Mouse (Mus musculus) spleen, postnatal 10 days (tissue): ENCODE data around the gene Cdc25b.

ENCODE experiments used
- DNase-seq, 2 experiments: peaks; one replicate each; pipeline ENCODE4 v3.0.0; 2021 to 2022; ENCODE audit warnings: low spot score in 2 of 2

The Cdc25b gene

GRCm38 (mm10) chr2:131190344-131191004 is 3.7 kb downstream of the Cdc25b start:
- DNase-seq, result peak in 1 of 2 experiments; percentile 69

GRCm38 (mm10) chr2:131191005-131191390 is 4.2 kb downstream of the Cdc25b start:
- DNase-seq, result no peak

GRCm38 (mm10) chr2:131196606-131197316 is 10.0 kb downstream of the Cdc25b start:
- no peak for DNase-seq

GRCm38 (mm10) chr2:131200710-131201109 is 14.0 kb downstream of the Cdc25b start:
- no peak for DNase-seq

- no peak for DNase-seq
Measured at GRCm38 (mm10) chr2:131201262-131201661, 14.5 kb downstream of the Cdc25b start.

- no peak for DNase-seq
Measured at GRCm38 (mm10) chr2:131203816-131204409, 17.2 kb downstream of the Cdc25b start.

- DNase-seq, result peak; percentile 52 to 67
Measured at GRCm38 (mm10) chr2:131204410-131204981, 17.7 kb downstream of the Cdc25b start.

GRCm38 (mm10) chr2:131205521-131206182 is 18.9 kb downstream of the Cdc25b start:
- DNase-seq, result peak; percentile 47 to 65

- DNase-seq, result no peak
Measured at GRCm38 (mm10) chr2:131206778-131207177, 20.0 kb downstream of the Cdc25b start, which contains the start of gene Ap5s1. TSS of gene Ap5s1 (plus strand) at chr2:131207078.

- DNase-seq, result no peak
Measured at GRCm38 (mm10) chr2:131208356-131208755, 21.6 kb downstream of the Cdc25b start.

- DNase-seq, result peak; percentile 59 to 82
Measured at GRCm38 (mm10) chr2:131209125-131209795, 22.5 kb downstream of the Cdc25b start.

- peak; percentile 96 for DNase-seq
Measured at GRCm38 (mm10) chr2:131209969-131210792, 23.4 kb downstream of the Cdc25b start.

- DNase-seq, result peak; percentile 32 to 37
Measured at GRCm38 (mm10) chr2:131211026-131211615, 24.4 kb downstream of the Cdc25b start.

GRCm38 (mm10) chr2:131213773-131214172 is 27.0 kb downstream of the Cdc25b start:
- peak; percentile 49 to 50 for DNase-seq

- DNase-seq, result no peak
Measured at GRCm38 (mm10) chr2:131215941-131216858, 29.5 kb downstream of the Cdc25b start.

GRCm38 (mm10) chr2:131220030-131220429 is 33.3 kb downstream of the Cdc25b start:
- DNase-seq, result no peak

GRCm38 (mm10) chr2:131221853-131222515 is 35.2 kb downstream of the Cdc25b start:
- no peak for DNase-seq

GRCm38 (mm10) chr2:131222562-131222961 is 35.8 kb downstream of the Cdc25b start:
- DNase-seq, result peak; percentile 34 to 47
